Mouse (Mus musculus) CH12.LX (cell line): ENCODE data around the gene Crnkl1. TPM values are rescaled to one million over a fixed set of nuclear protein-coding genes. Genes with fewer than 3 reads are reported as not detected.

Experiments used
- DNase-seq: peaks from one replicate; pipeline ENCODE4 v3.0.0-alpha.2; 2013; ENCODE audit errors: extremely low read depth
- H3K27ac ChIP-seq: 2 replicates; pipeline ENCODE4 v1.5.1; 2012; ENCODE audit warnings: low read depth, mild to moderate bottlenecking, control low read depth, moderate library complexity; ENCODE audit not compliant: insufficient read depth
- H3K27me3 ChIP-seq: replicated peaks from 2 replicates; pipeline ENCODE3; 2012; ENCODE audit warnings: inconsistent platforms
- H3K36me3 ChIP-seq, 2 experiments: replicated peaks in 1 of 2; 2 replicates each; pipeline versions ENCODE3 to v1.6.1; 2012; ENCODE audit warnings: inconsistent platforms in 1 of 2, low read length in 1 of 2, mild to moderate bottlenecking in 1 of 2, mixed read lengths in 1 of 2, moderate library complexity in 1 of 2; ENCODE audit not compliant: control insufficient read depth in 1 of 2, insufficient read depth in 1 of 2
- H3K4me1 ChIP-seq, 2 experiments: 2 replicates each; pipeline ENCODE4 v1.6.1; 2012; ENCODE audit warnings: inconsistent platforms in 1 of 2, moderate library complexity in 1 of 2; ENCODE audit not compliant: insufficient read depth in 2 of 2, control insufficient read depth in 1 of 2
- H3K4me2 ChIP-seq: 2 replicates; pipeline ENCODE4 v1.6.1; 2012; ENCODE audit warnings: low read depth, mild to moderate bottlenecking, control low read depth; ENCODE audit not compliant: poor library complexity, insufficient read depth, severe bottlenecking
- H3K4me3 ChIP-seq, 3 experiments: fragments of 150-350 bp in 1 of 3; sonication (generic) in 1 of 3; replicated peaks in 1 of 3; 2 replicates each; pipeline versions ENCODE3 to v1.5.1; 2011 to 2012; ENCODE audit warnings: low read depth in 2 of 3, low read length in 2 of 3, mild to moderate bottlenecking in 2 of 3, moderate library complexity in 2 of 3, control low read depth in 1 of 3, improper control_type of control experiment in 1 of 3, inconsistent platforms in 1 of 3, mixed read lengths in 1 of 3; ENCODE audit not compliant: poor library complexity in 1 of 3
- H3K79me2 ChIP-seq: replicated peaks from 2 replicates; pipeline ENCODE4 v1.6.1; 2012; ENCODE audit warnings: mild to moderate bottlenecking, moderate library complexity; ENCODE audit not compliant: control insufficient read depth, poor library complexity, insufficient read depth, severe bottlenecking; ENCODE audit errors: extremely low read depth
- H3K9ac ChIP-seq: 2 replicates; pipeline ENCODE4 v1.6.1; 2012; ENCODE audit warnings: low read depth, mild to moderate bottlenecking, control low read depth, moderate library complexity; ENCODE audit not compliant: insufficient read depth
- H3K9me3 ChIP-seq: replicated peaks from 2 replicates; pipeline ENCODE3; 2012; ENCODE audit warnings: low read length, inconsistent platforms, mixed read lengths
- BHLHE40 ChIP-seq: IDR thresholded peaks from 2 replicates; pipeline ENCODE4 v1.6.1; 2011; ENCODE audit warnings: mild to moderate bottlenecking, low read depth, low read length, improper control_type of control experiment
- CHD1 ChIP-seq: IDR thresholded peaks from 2 replicates; pipeline ENCODE4 v1.6.1; 2012; ENCODE audit warnings: low read depth, low read length, improper control_type of control experiment, inconsistent platforms
- CTCF ChIP-seq, 2 experiments: IDR thresholded peaks in 1 of 2; conservative IDR thresholded peaks in 1 of 2; 2 replicates each; pipeline ENCODE4 v1.5.1; 2011 to 2012; ENCODE audit warnings: low read depth in 2 of 2, low read length in 2 of 2, improper control_type of control experiment in 1 of 2, inconsistent platforms in 1 of 2, mild to moderate bottlenecking in 1 of 2, moderate library complexity in 1 of 2
- E2F4 ChIP-seq: IDR thresholded peaks from 2 replicates; pipeline ENCODE4 v1.6.1; 2011; ENCODE audit warnings: low read depth, low read length, improper control_type of control experiment; ENCODE audit not compliant: insufficient replicate concordance
- EP300 ChIP-seq: IDR thresholded peaks from 2 replicates; pipeline ENCODE4 v1.6.1; 2011; ENCODE audit warnings: low read length, improper control_type of control experiment
- JUN ChIP-seq: IDR thresholded peaks from 2 replicates; pipeline ENCODE4 v1.6.1; 2011; ENCODE audit warnings: low read depth, mild to moderate bottlenecking, low read length, improper control_type of control experiment, moderate library complexity; ENCODE audit not compliant: insufficient read depth
- MAFK ChIP-seq: IDR thresholded peaks from 2 replicates; pipeline ENCODE4 v1.6.1; 2011; ENCODE audit warnings: low read length, improper control_type of control experiment; ENCODE audit not compliant: insufficient replicate concordance
- MAX ChIP-seq: IDR thresholded peaks from 2 replicates; pipeline ENCODE4 v1.6.1; 2011; ENCODE audit warnings: low read length, improper control_type of control experiment
- MAZ ChIP-seq: IDR thresholded peaks from 2 replicates; pipeline ENCODE4 v1.6.1; 2012; ENCODE audit warnings: low read depth, mild to moderate bottlenecking, inconsistent platforms, low read length, improper control_type of control experiment, moderate library complexity
- MXI1 ChIP-seq: IDR thresholded peaks from 2 replicates; pipeline ENCODE4 v1.6.1; 2011; ENCODE audit warnings: mild to moderate bottlenecking, low read depth, low read length, improper control_type of control experiment
- MYC ChIP-seq: IDR thresholded peaks from 2 replicates; pipeline ENCODE4 v1.6.1; 2011; ENCODE audit warnings: low read depth, mild to moderate bottlenecking, improper control_type of control experiment, low read length
- NELFE ChIP-seq: IDR thresholded peaks from 2 replicates; pipeline ENCODE4 v1.6.1; 2011; ENCODE audit warnings: low read depth, low read length, improper control_type of control experiment
- NRF1 ChIP-seq: IDR thresholded peaks from 2 replicates; pipeline ENCODE4 v1.6.1; 2014; ENCODE audit warnings: low read depth, mild to moderate bottlenecking, inconsistent platforms, low read length, improper control_type of control experiment, moderate library complexity
- POLR2A ChIP-seq: IDR thresholded peaks from 2 replicates; pipeline ENCODE4 v1.6.1; 2011; ENCODE audit warnings: low read depth, mild to moderate bottlenecking, improper control_type of control experiment, low read length
- POLR2AphosphoS2 ChIP-seq: IDR thresholded peaks from 2 replicates; pipeline ENCODE4 v1.6.1; 2011; ENCODE audit warnings: low read depth, low read length, improper control_type of control experiment
- RCOR1 ChIP-seq: conservative IDR thresholded peaks from 2 replicates; pipeline ENCODE4 v1.6.1; 2012; ENCODE audit warnings: low read depth, mild to moderate bottlenecking, inconsistent platforms, low read length, improper control_type of control experiment
- SIN3A ChIP-seq: IDR thresholded peaks from 2 replicates; pipeline ENCODE4 v1.6.1; 2012; ENCODE audit warnings: low read length, improper control_type of control experiment, inconsistent platforms
- SMC3 ChIP-seq: IDR thresholded peaks from 2 replicates; pipeline ENCODE4 v1.6.1; 2011; ENCODE audit warnings: low read depth, low read length, improper control_type of control experiment
- TBP ChIP-seq: conservative IDR thresholded peaks from 2 replicates; pipeline ENCODE4 v1.6.1; 2011; ENCODE audit warnings: low read depth, low read length, improper control_type of control experiment
- USF2 ChIP-seq: conservative IDR thresholded peaks from 2 replicates; pipeline ENCODE4 v1.6.1; 2011; ENCODE audit warnings: low read depth, low read length, improper control_type of control experiment
- ZKSCAN1 ChIP-seq: IDR thresholded peaks from 2 replicates; pipeline ENCODE4 v1.6.1; 2012; ENCODE audit warnings: low read depth, inconsistent platforms, low read length, improper control_type of control experiment, borderline replicate concordance
- ZMIZ1 ChIP-seq: IDR thresholded peaks from 2 replicates; pipeline ENCODE4 v1.6.1; 2012; ENCODE audit warnings: low read depth, mild to moderate bottlenecking, inconsistent platforms, low read length, improper control_type of control experiment
- dilution Hi-C: fragments of 300-500 bp; cut with MboI; formaldehyde crosslinking; loops from 2 replicates; pipeline ENCODE4 v1.14.3; 2020; ENCODE audit warnings: low sequenced_read_pairs; ENCODE audit not compliant: extremely low pct_unique_long_range_greater_than_20kb, extremely low pct_ligation_motif_present
- in situ Hi-C: fragments of 300-500 bp; cut with MboI; formaldehyde crosslinking; loops from 3 replicates; pipeline ENCODE4 v1.14.3; 2019; ENCODE audit warnings: low sequenced_read_pairs, low pct_ligation_motif_present, low pct_unique_long_range_greater_than_20kb, mixed read lengths
- polyA plus RNA-seq: library from polyadenylated mRNA; unstranded; fragments of >175 nt; gene quantifications from 2 replicates; pipeline ENCODE4 v1.2.1, GENCODE M21; 2012; ENCODE audit warnings: low read depth; ENCODE audit not compliant: insufficient read length
- total RNA-seq, 2 experiments: library from RNA; depleted of rRNA; stranded (reverse); fragments of 300-350 nt in 1 of 2; fragments of >200 nt in 1 of 2; gene quantifications; 2 replicates each; pipeline ENCODE4 v1.2.3; 2012 to 2014

The Crnkl1 gene
- total and polyA plus RNA-seq, 3 experiments = 18.8 to 31.6 (median 30.4) TPM

GRCm38 (mm10) chr2:145961861-145962260 is 27.0 kb upstream of the Crnkl1 start:
- in situ Hi-C loops (loop anchor here (25.0 kb wide), 2 partner anchors 275 to 650 kb away; no protein-coding TSS in a partner anchor), dilution Hi-C loops (no loop called here)
- H3K4me1 ChIP-seq = peaks cover 0 to 4% of the 10 kb centered on the region in 2 experiments; a peak in 1 of 4 replicates

GRCm38 (mm10) chr2:145958551-145958950 is 23.7 kb upstream of the Crnkl1 start:
- no peak for DNase-seq
- TF ChIP-seq SIN3A = no peak
- no peak for TF ChIP-seq CHD1
- TF ChIP-seq MXI1 = no peak
- no peak for TF ChIP-seq RCOR1
- no peak for TF ChIP-seq MAX
- no peak for TF ChIP-seq SMC3
- TF ChIP-seq POLR2A = no peak
- no peak for TF ChIP-seq NRF1
- no peak for TF ChIP-seq JUN
- TF ChIP-seq BHLHE40 = no peak
- TF ChIP-seq NELFE = no peak
- no peak for TF ChIP-seq CTCF (conservative IDR thresholded peaks at IDR 0.05 in 1 of 2, IDR thresholded peaks at IDR 0.05 in 1 of 2; ENCODE audit: low read depth in 2 of 2, low read length in 2 of 2)
- no peak for TF ChIP-seq EP300
- no peak for TF ChIP-seq MYC
- TF ChIP-seq ZKSCAN1 = no peak
- no peaks in the 10 kb centered on the region for H3K27me3 ChIP-seq
- no peaks in the 10 kb centered on the region for H3K36me3 ChIP-seq
- no peak overlapping the region for H3K27ac ChIP-seq
- no peak overlapping the region for H3K4me2 ChIP-seq
- peaks cover 2% of the 10 kb centered on the region for H3K9me3 ChIP-seq
- H3K79me2 ChIP-seq = no peaks in the 10 kb centered on the region
- dilution Hi-C loops = no loop called here
- no peaks in the 10 kb centered on the region for H3K4me1 ChIP-seq
- in situ Hi-C loops = loop anchor here (10.0 to 25.0 kb wide), 4 partner anchors 279 to 654 kb away; no protein-coding TSS in a partner anchor
- H3K4me3 ChIP-seq = no peak overlapping the region
- no peak overlapping the region for H3K9ac ChIP-seq

More at GRCm38 (mm10) chr2:145961861-145962260, 27.0 kb upstream of the Crnkl1 start:
- TF ChIP-seq MAZ (no peak), MAFK (no peak), E2F4 (no peak), ZMIZ1 (no peak), POLR2AphosphoS2 (no peak), TBP (no peak), USF2 (no peak)
- Histone ChIP-seq H3K4me2 (no peak overlapping the region), H3K79me2 (no peaks in the 10 kb centered on the region), H3K9ac (no peak overlapping the region), H3K4me3 (no peak overlapping the region), H3K27me3 (no peaks in the 10 kb centered on the region), H3K36me3 (no peaks in the 10 kb centered on the region), H3K9me3 (peaks cover 2% of the 10 kb centered on the region), H3K27ac (no peak overlapping the region)
- DNase-seq = no peak
